Mouse (Mus musculus): ENCODE measurements at regions not wholly inside any gene's neighbourhood (a gene's known extent, or its start where the extent isn't known, plus 50 kb on each side); places are given as distances from the start of the nearest gene placed in this dataset.

DNA sequence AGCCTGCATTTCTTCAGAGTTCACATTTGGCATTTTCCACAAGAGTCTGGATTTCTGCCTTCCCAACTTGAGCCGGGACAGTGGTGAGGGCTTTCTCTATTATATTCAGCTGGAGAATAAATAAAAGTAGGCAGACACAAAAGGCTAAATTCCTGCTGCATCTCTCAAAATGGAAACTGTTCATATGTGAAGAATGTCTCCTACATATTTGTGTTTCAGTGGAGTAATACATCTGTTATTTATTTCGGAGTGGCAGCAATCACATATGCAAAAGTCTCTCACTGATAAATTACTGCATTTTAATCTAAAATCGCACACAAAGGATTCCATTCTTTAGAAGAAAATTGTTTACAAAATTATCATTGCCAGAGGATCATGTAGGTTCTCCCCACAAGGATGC, 230.9 kb upstream of the Tank start:
- in situ Hi-C loops (cut with MboI; ENCODE audit: low pct_ligation_motif_present, low pct_unique_long_range_greater_than_20kb, low sequenced_read_pairs) = no loop called here
- no peak for DNase-seq (ENCODE audit: extremely low read depth)

GRCm38 (mm10) chr2:61346012-61346760, 232.2 kb upstream of the Tank start:
- H3K4me1 ChIP-seq (ENCODE audit: control insufficient read depth in 1 of 2, insufficient read depth in 2 of 2) = no peaks in the 10 kb centered on the region
- H3K4me2 ChIP-seq (ENCODE audit: insufficient read depth, low read depth, poor library complexity, severe bottlenecking) = no peak overlapping the region
- in situ Hi-C loops (cut with MboI; ENCODE audit: low pct_ligation_motif_present, low pct_unique_long_range_greater_than_20kb, low sequenced_read_pairs) = no loop called here
- no peak for TF ChIP-seq POLR2A (IDR thresholded peaks at IDR 0.05; ENCODE audit: low read depth, low read length)
- no peak for TF ChIP-seq RAD21 (IDR thresholded peaks at IDR 0.05; ENCODE audit: low read depth, low read length)
- no peak for TF ChIP-seq JUN (IDR thresholded peaks at IDR 0.05; ENCODE audit: insufficient read depth, low read depth, low read length)
- no peaks in the 10 kb centered on the region for H3K36me3 ChIP-seq (replicated peaks in 1 of 2; ENCODE audit: control insufficient read depth in 1 of 2, insufficient read depth in 1 of 2, low read length in 1 of 2)
- no peaks in the 10 kb centered on the region for H3K27me3 ChIP-seq (replicated peaks)
- no peak for DNase-seq (ENCODE audit: extremely low read depth)
- H3K79me2 ChIP-seq (replicated peaks; ENCODE audit: control insufficient read depth, extremely low read depth, insufficient read depth, poor library complexity, severe bottlenecking) = no peaks in the 10 kb centered on the region
- no peaks in the 10 kb centered on the region for H3K9me3 ChIP-seq (replicated peaks; ENCODE audit: low read length)
- no peak overlapping the region for H3K27ac ChIP-seq (ENCODE audit: insufficient read depth, low read depth)
- dilution Hi-C loops (cut with MboI; ENCODE audit: extremely low pct_ligation_motif_present, extremely low pct_unique_long_range_greater_than_20kb, low sequenced_read_pairs) = no loop called here
- H3K4me3 ChIP-seq (replicated peaks in 1 of 3; ENCODE audit: low read depth in 2 of 3, low read length in 2 of 3, poor library complexity in 1 of 3) = no peak overlapping the region
- no peak overlapping the region for H3K9ac ChIP-seq (ENCODE audit: insufficient read depth, low read depth)

More for the DNA sequence above, 230.9 kb upstream of the Tank start:
- Histone ChIP-seq H3K27ac (ENCODE audit: insufficient read depth, low read depth) (no peak overlapping the region), H3K36me3 (replicated peaks in 1 of 2; ENCODE audit: control insufficient read depth in 1 of 2, insufficient read depth in 1 of 2, low read length in 1 of 2) (no peaks in the 10 kb centered on the region), H3K4me2 (ENCODE audit: insufficient read depth, low read depth, poor library complexity, severe bottlenecking) (no peak overlapping the region), H3K9ac (ENCODE audit: insufficient read depth, low read depth) (no peak overlapping the region), H3K4me1 (ENCODE audit: control insufficient read depth in 1 of 2, insufficient read depth in 2 of 2) (no peaks in the 10 kb centered on the region), H3K79me2 (replicated peaks; ENCODE audit: control insufficient read depth, extremely low read depth, insufficient read depth, poor library complexity, severe bottlenecking) (no peaks in the 10 kb centered on the region), H3K4me3 (replicated peaks in 1 of 3; ENCODE audit: low read depth in 2 of 3, low read length in 2 of 3, poor library complexity in 1 of 3) (no peak overlapping the region), H3K9me3 (replicated peaks; ENCODE audit: low read length) (no peaks in the 10 kb centered on the region), H3K27me3 (replicated peaks) (no peaks in the 10 kb centered on the region)
- dilution Hi-C loops (cut with MboI; ENCODE audit: extremely low pct_ligation_motif_present, extremely low pct_unique_long_range_greater_than_20kb, low sequenced_read_pairs) = no loop called here
- TF ChIP-seq ETS1 (conservative IDR thresholded peaks at IDR 0.05; ENCODE audit: low read depth, low read length) (no peak), RCOR1 (conservative IDR thresholded peaks at IDR 0.05; ENCODE audit: low read depth, low read length) (no peak)

- in situ Hi-C loops (cut with MboI; ENCODE audit: low pct_ligation_motif_present, low pct_unique_long_range_greater_than_20kb, low sequenced_read_pairs) = no loop called here
- DNase-seq (ENCODE audit: extremely low read depth) = no peak
- Histone ChIP-seq H3K36me3 (replicated peaks in 1 of 2; ENCODE audit: control insufficient read depth in 1 of 2, insufficient read depth in 1 of 2, low read length in 1 of 2) (no peaks in the 10 kb centered on the region), H3K27ac (ENCODE audit: insufficient read depth, low read depth) (no peak overlapping the region), H3K4me1 (ENCODE audit: control insufficient read depth in 1 of 2, insufficient read depth in 2 of 2) (no peaks in the 10 kb centered on the region), H3K9me3 (replicated peaks; ENCODE audit: low read length) (no peaks in the 10 kb centered on the region), H3K4me3 (replicated peaks in 1 of 3; ENCODE audit: low read depth in 2 of 3, low read length in 2 of 3, poor library complexity in 1 of 3) (no peak overlapping the region), H3K4me2 (ENCODE audit: insufficient read depth, low read depth, poor library complexity, severe bottlenecking) (no peak overlapping the region), H3K27me3 (replicated peaks) (no peaks in the 10 kb centered on the region), H3K9ac (ENCODE audit: insufficient read depth, low read depth) (no peak overlapping the region), H3K79me2 (replicated peaks; ENCODE audit: control insufficient read depth, extremely low read depth, insufficient read depth, poor library complexity, severe bottlenecking) (no peaks in the 10 kb centered on the region)
- no peak for TF ChIP-seq E2F4 (IDR thresholded peaks at IDR 0.05; ENCODE audit: insufficient replicate concordance, low read depth, low read length)
- TF ChIP-seq KAT2A (IDR thresholded peaks at IDR 0.05; ENCODE audit: insufficient replicate concordance, low read length) = no peak
- no peak for TF ChIP-seq HCFC1 (IDR thresholded peaks at IDR 0.05; ENCODE audit: low read depth, low read length)
- TF ChIP-seq RCOR1 (conservative IDR thresholded peaks at IDR 0.05; ENCODE audit: low read depth, low read length) = no peak
- no peak for TF ChIP-seq MAFK (IDR thresholded peaks at IDR 0.05; ENCODE audit: insufficient replicate concordance, low read length)
- TF ChIP-seq PAX5 (IDR thresholded peaks at IDR 0.05; ENCODE audit: low read length) = no peak
- TF ChIP-seq ZMIZ1 (IDR thresholded peaks at IDR 0.05; ENCODE audit: low read depth, low read length) = no peak
- TF ChIP-seq EP300 (IDR thresholded peaks at IDR 0.05; ENCODE audit: low read length) = no peak
- TF ChIP-seq CTCF (conservative IDR thresholded peaks at IDR 0.05 in 1 of 2, IDR thresholded peaks at IDR 0.05 in 1 of 2; ENCODE audit: low read depth in 2 of 2, low read length in 2 of 2) = no peak
- no peak for TF ChIP-seq MAZ (IDR thresholded peaks at IDR 0.05; ENCODE audit: low read depth, low read length)
- no peak for TF ChIP-seq CHD1 (IDR thresholded peaks at IDR 0.05; ENCODE audit: low read depth, low read length)
- TF ChIP-seq NRF1 (IDR thresholded peaks at IDR 0.05; ENCODE audit: low read depth, low read length) = no peak
- TF ChIP-seq MXI1 (IDR thresholded peaks at IDR 0.05; ENCODE audit: low read depth, low read length) = no peak
- no peak for TF ChIP-seq ETS1 (conservative IDR thresholded peaks at IDR 0.05; ENCODE audit: low read depth, low read length)
- TF ChIP-seq IRF4 (IDR thresholded peaks at IDR 0.05; ENCODE audit: low read depth, low read length) = no peak
- no peak for TF ChIP-seq TBP (conservative IDR thresholded peaks at IDR 0.05; ENCODE audit: low read depth, low read length)
- TF ChIP-seq USF2 (conservative IDR thresholded peaks at IDR 0.05; ENCODE audit: low read depth, low read length) = no peak
- no peak for TF ChIP-seq UBTF (IDR thresholded peaks at IDR 0.05; ENCODE audit: low read depth, low read length)
- no peak for TF ChIP-seq USF1 (IDR thresholded peaks at IDR 0.05; ENCODE audit: low read depth, low read length)
- dilution Hi-C loops (cut with MboI; ENCODE audit: extremely low pct_ligation_motif_present, extremely low pct_unique_long_range_greater_than_20kb, low sequenced_read_pairs) = no loop called here
These were observed 233.1 kb upstream of the Tank start for GRCm38 (mm10) chr2:61345311-61345710.
